Mouse (Mus musculus) kidney, adult 9 months (tissue): ENCODE results near the gene Ppt2.

Experiments used
- DNase-seq: peaks from one replicate; pipeline ENCODE4 v3.0.0; 2022

Ppt2 gene

DNA sequence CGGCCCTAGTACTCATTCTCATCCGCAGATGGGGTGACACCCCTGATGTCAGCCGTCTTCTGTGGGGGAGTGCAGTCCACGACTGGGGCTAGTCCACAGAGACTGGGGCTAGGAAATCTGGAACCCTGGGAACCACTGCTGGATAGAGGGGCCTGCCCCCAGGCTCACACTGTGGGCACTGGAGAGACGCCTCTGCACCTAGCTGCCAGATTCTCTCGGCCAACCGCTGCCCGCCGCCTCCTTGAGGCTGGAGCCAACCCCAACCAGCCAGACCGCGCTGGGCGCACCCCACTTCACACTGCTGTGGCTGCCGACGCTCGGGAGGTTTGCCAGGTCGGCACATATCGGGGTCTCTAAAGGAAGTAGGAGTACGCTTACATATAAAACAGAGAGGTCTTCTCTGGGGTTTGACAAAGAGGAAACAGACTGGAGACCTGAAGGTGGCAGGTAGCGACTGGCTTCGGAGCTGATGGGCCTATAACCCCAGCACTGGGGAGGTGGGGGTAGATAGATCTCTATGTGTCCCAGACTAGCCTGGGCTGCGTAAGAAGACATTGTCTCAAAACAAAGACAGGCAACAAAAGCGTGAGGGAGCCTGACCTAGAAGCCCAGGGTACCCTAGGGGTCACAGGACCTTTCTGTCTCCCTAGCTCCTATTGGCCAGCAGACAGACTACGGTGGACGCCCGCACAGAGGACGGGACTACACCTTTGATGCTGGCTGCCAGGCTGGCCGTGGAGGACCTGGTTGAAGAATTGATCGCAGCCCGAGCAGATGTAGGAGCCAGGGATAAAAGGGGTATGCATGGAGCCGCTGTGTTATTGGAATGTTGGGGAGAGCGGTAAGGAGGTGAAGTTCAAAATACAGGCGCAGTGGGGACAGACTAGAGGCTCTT, 42.2 kb downstream of the Ppt2 start:
- DNase-seq: peak; percentile 24

DNA sequence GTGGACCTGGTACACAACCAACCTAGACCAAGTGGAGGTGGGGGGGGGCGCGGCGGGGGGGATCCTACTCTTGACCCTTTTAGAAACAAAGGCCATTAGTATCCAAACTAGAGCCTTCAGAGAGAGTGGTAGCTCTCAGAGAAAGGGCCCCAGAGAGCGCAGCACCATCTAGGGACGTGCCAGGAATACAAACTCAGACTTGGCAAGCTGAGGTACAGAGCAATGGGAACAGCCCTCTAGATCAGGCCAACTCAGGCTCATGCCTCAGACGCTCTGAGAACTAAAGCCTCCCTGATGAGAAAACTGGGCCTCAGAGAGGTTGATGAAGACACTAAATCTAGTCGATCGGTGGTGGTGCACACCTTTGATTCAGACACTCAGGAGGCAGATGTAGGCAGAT, 43.2 kb downstream of the Ppt2 start:
- no peak for DNase-seq

DNA sequence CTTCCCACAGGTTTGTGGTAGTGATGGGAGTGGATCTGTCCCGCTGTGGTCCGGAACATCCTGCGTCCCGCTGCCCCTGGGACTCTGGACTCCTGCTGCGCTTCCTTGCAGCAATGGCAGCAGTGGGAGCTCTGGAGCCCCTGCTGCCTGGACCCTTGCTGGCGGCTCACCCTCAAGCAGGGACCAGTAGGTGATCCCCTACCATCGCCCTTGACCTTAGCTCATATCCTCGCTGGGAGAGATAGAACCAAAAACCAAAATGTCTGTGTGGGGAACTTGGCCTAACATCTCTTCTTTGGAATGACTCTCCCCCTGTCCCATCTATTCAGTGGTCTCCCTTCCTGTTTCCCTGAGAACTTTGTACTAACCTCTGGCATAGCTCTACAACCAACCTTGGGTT, 44.5 kb downstream of the Ppt2 start:
- no peak for DNase-seq

DNA sequence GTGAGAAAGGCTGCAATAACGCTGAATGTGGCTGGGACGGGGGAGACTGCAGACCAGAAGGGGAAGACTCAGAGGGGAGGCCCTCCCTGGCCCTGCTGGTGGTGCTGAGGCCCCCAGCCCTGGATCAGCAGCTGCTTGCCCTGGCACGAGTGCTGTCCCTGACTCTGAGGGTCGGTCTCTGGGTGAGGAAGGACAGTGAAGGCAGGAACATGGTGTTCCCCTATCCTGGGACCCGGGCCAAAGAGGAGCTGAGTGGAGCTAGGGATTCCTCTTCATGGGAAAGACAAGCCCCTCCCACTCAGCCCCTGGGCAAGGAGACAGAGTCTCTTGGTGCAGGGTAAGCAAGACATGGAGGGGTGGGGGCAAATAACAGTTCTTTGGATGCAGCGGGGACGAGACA, 44.9 kb downstream of the Ppt2 start:
- DNase-seq: no peak

DNA sequence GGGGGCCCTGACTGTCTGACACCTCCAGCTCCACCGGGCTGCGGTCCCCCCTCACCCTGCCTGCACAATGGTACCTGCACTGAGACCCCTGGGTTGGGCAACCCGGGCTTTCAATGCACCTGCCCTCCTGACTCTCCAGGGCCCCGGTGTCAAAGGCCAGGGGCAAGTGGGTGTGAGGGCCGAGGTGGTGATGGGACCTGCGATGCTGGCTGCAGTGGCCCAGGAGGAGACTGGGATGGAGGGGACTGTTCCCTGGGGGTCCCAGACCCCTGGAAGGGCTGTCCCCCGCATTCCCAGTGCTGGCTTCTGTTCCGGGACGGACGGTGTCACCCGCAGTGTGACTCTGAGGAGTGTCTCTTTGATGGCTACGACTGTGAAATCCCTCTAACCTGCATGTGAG, 45.8 kb downstream of the Ppt2 start:
- no peak for DNase-seq

DNA sequence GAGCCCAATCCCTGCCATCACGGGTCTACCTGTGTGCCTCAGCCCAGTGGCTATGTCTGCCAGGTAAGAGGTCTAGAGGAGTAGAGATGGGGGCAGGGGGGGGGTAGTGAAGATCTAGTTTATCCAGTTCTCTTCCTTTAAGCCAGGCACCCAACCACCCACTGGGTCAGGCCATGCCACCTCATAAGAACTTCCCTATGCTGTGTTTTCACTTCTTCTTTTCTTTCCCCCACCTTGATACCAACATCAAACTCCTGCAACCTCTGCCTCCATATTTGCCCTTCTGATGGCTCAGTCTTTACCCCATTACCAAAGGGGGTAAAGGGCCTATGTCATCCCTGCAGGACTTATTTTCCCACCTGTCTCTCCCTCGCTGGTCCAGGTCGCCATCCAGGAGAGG, 50.2 kb downstream of the Ppt2 start:
- no peak for DNase-seq

DNA sequence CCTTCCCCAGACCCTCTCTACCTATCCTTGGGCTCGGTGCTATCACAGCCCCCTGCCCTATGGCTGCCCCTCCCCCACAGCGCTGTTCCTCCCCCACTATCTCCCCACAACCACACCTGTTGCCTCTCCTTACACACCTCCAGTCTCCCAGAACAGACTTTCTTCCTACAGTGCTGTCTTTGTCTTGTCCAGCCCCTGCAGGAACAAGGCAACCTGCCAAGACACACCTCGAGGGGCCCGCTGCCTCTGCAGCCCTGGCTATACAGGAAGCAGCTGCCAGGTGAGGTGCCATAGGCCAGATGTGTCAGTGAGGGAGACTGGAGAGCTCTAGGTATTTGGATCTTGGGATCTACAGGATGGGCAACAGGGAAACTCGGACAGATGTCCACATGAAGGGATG, 51.7 kb downstream of the Ppt2 start:
- DNase-seq: no peak

DNA sequence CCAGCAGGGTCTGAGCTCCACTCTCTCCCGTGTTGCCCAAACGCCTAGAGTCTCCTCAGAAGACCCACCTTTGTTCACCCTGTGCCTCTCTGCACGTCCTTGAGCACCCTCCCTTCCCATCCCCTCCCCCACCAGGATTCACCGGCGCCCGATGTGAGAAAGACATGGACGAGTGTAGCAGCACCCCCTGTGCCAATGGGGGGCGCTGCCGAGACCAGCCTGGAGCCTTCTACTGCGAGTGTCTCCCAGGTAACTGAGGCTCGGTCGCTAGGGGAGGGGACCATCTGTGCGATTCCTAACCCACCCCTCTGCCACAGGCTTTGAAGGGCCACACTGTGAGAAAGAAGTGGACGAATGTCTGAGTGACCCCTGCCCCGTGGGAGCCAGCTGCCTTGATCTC, 55.9 kb downstream of the Ppt2 start:
- DNase-seq: no peak

DNA sequence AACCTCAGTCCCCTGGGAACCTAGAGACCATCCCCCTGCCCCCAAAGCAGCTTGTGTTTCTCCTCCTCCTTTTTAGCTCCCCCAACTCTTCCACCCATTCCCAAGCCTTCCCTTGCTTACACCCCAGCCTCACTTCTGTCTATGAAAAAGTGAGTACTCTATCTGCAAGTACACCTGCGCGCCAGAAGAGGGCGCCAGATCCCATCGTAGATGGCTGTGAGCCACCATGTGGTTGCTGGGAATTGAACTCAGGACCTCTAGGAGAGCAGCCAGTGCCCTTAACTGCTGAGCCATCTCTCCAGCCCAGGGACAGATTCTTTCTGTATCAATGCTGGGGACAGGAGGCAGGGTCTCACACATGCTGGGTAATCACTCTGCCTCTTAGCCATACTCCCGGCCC, 56.4 kb downstream of the Ppt2 start:
- DNase-seq: no peak

DNA sequence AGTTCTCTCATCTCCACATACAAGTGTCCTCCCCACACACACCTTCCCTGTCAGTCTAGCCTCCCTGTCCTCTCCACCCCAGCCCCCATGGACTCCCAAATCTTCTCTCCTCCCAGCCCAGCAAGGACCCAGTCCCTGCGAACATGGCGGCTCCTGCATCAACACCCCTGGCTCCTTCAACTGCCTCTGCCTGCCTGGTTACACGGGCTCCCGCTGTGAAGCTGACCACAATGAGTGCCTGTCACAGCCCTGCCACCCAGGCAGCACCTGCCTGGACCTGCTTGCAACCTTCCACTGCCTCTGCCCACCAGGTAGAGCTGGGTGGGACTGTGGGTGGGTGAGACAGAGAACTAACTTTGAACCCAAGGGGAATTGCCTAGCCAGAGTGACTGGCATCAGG, 58.4 kb downstream of the Ppt2 start:
- no peak for DNase-seq

DNA sequence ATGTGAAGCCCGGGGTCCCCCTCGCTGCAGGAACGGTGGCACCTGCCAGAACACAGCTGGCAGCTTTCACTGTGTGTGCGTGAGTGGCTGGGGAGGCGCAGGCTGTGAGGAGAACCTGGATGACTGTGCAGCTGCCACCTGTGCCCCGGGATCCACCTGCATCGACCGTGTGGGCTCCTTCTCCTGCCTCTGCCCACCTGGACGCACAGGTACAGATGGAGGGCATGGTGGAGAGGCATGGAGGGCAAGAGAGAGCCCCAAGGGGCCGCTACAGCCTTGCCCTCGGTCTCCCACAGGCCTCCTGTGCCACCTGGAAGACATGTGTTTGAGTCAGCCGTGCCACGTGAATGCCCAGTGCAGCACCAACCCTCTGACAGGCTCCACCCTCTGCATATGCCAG, 59.9 kb downstream of the Ppt2 start:
- no peak for DNase-seq

DNA sequence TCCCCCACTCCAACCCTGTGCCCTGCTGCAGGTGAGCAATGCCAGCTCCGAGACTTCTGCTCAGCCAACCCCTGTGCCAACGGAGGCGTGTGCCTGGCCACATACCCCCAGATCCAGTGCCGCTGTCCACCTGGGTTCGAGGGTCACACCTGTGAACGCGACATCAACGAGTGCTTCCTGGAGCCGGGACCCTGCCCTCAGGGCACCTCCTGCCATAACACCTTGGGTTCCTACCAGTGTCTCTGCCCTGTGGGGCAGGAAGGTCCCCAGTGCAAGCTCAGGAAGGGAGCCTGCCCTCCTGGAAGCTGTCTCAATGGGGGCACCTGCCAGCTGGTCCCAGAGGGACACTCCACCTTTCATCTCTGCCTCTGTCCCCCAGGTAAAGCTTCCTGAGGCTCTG, 61.0 kb downstream of the Ppt2 start:
- no peak for DNase-seq
